ENCODE assay signal across 8 mouse cellular contexts in genomic region chr19:41442608-41442969, GRCm38 (mm10). TPM values are rescaled to one million over a fixed set of nuclear protein-coding genes. Genes with fewer than 3 reads are reported as not detected.
DNase-seq lines count a peak whose midpoint lies in the region; ATAC-seq and TF ChIP-seq lines count a peak whose summit lies in the region.

No protein-coding gene starts in this region.

- 15% methylated on average over 6 of the region's 6 CpGs for WGBS in embryonic facial prominence, embryonic 10.5 days
- 14% methylated on average over 6 of the region's 6 CpGs for WGBS in heart, embryonic 12.5 days
- 25% methylated on average over 6 of the region's 6 CpGs for WGBS in kidney, embryonic 14.5 days
- 14% methylated on average over 6 of the region's 6 CpGs for WGBS in lung, postnatal 0 days
- 20% methylated on average over 6 of the region's 6 CpGs for WGBS in olfactory bulb, adult 2 months

- peaks cover 22% of the 10 kb centered on the region for H3K4me1 ChIP-seq in embryonic facial prominence, embryonic 10.5 days
- H3K4me1 ChIP-seq in heart, embryonic 12.5 days (replicated peaks), result peaks cover 5% of the 10 kb centered on the region; the same call in 1 of the 2 replicates
- H3K4me1 ChIP-seq in kidney, embryonic 14.5 days (ENCODE audit: control insufficient read depth, insufficient read depth, low read length), result peaks cover 4% of the 10 kb centered on the region; the same call in 1 of the 2 replicates
- peaks cover 7% of the 10 kb centered on the region; the same call in 1 of the 2 replicates for H3K4me1 ChIP-seq in lung, postnatal 0 days (ENCODE audit: insufficient read depth, low read depth, low read length)
- peaks cover 3% of the 10 kb centered on the region for H3K4me1 ChIP-seq in olfactory bulb, adult 2 months (ENCODE audit: control insufficient read depth, insufficient read depth, low read length)

- peak; percentile 86 for TF ChIP-seq CTCF in lung, postnatal 0 days (IDR thresholded peaks at IDR 0.05)
- TF ChIP-seq CTCF in olfactory bulb, adult 2 months (IDR thresholded peaks at IDR 0.05; ENCODE audit: insufficient read depth, low read depth, low read length), result peak; percentile 56; the same call in 1 of the 2 replicates

- H3K4me3 ChIP-seq in embryonic facial prominence, embryonic 10.5 days, result no peak overlapping the region
- peak overlapping the region; percentile 34 for H3K4me3 ChIP-seq in heart, embryonic 12.5 days
- H3K4me3 ChIP-seq in kidney, embryonic 14.5 days (ENCODE audit: low read length), result peak overlapping the region; percentile 24; the same call in 1 of the 2 replicates
- H3K4me3 ChIP-seq in lung, postnatal 0 days (ENCODE audit: low read depth, low read length), result peak overlapping the region; percentile 34
- H3K4me3 ChIP-seq in olfactory bulb, adult 2 months (ENCODE audit: insufficient read depth, low read depth, low read length), result no peak overlapping the region

- ATAC-seq in CD4-positive, CD25-positive, alpha-beta regulatory T cell, adult 4 months, result peak; percentile 74
- ATAC-seq in heart, embryonic 12.5 days (ENCODE audit: insufficient number of reproducible peaks, low FRiP score), result no peak
- ATAC-seq in kidney, embryonic 14.5 days (ENCODE audit: low FRiP score, low TSS enrichment), result no peak
- peak; percentile 26 for ATAC-seq in lung, postnatal 0 days

- H3K4me2 ChIP-seq in heart, embryonic 12.5 days, result peak overlapping the region; percentile 78
- peak overlapping the region; percentile 33 for H3K4me2 ChIP-seq in kidney, embryonic 14.5 days (replicated peaks; ENCODE audit: low read depth, low read length)
- peak overlapping the region; percentile 53 for H3K4me2 ChIP-seq in lung, postnatal 0 days (replicated peaks; ENCODE audit: low read depth, low read length)

- no peaks in the 10 kb centered on the region for H3K9me3 ChIP-seq in embryonic facial prominence, embryonic 10.5 days
- no peaks in the 10 kb centered on the region for H3K9me3 ChIP-seq in heart, embryonic 12.5 days (replicated peaks)
- no peaks in the 10 kb centered on the region for H3K9me3 ChIP-seq in kidney, embryonic 14.5 days (ENCODE audit: control insufficient read depth, low read length)
- H3K9me3 ChIP-seq in lung, postnatal 0 days (ENCODE audit: low read length), result no peaks in the 10 kb centered on the region

- H3K36me3 ChIP-seq in embryonic facial prominence, embryonic 10.5 days (replicated peaks), result no peaks in the 10 kb centered on the region
- no peaks in the 10 kb centered on the region for H3K36me3 ChIP-seq in heart, embryonic 12.5 days
- H3K36me3 ChIP-seq in kidney, embryonic 14.5 days (ENCODE audit: control insufficient read depth, insufficient read depth, low read length), result no peaks in the 10 kb centered on the region
- no peaks in the 10 kb centered on the region for H3K36me3 ChIP-seq in lung, postnatal 0 days (ENCODE audit: insufficient read depth, low read length)

- H3K27ac ChIP-seq in embryonic facial prominence, embryonic 10.5 days (replicated peaks), result no peak overlapping the region
- no peak overlapping the region for H3K27ac ChIP-seq in heart, embryonic 12.5 days (ENCODE audit: poor library complexity, severe bottlenecking)
- no peak overlapping the region for H3K27ac ChIP-seq in kidney, embryonic 14.5 days (ENCODE audit: low read depth, low read length)
- H3K27ac ChIP-seq in lung, postnatal 0 days (ENCODE audit: low read length), result no peak overlapping the region
- no peak overlapping the region for H3K27ac ChIP-seq in olfactory bulb, adult 2 months (ENCODE audit: insufficient read depth, low read depth, low read length)

- peaks cover 36% of the 10 kb centered on the region for H3K27me3 ChIP-seq in embryonic facial prominence, embryonic 10.5 days (replicated peaks; ENCODE audit: low read depth, poor library complexity, severe bottlenecking)
- H3K27me3 ChIP-seq in heart, embryonic 12.5 days (replicated peaks), result peaks cover 20% of the 10 kb centered on the region
- peaks cover 7% of the 10 kb centered on the region; the same call in 1 of the 2 replicates for H3K27me3 ChIP-seq in kidney, embryonic 14.5 days (ENCODE audit: control insufficient read depth, insufficient read depth, low read length)
- H3K27me3 ChIP-seq in lung, postnatal 0 days (replicated peaks; ENCODE audit: insufficient read depth, low read length), result no peaks in the 10 kb centered on the region

- H3K9ac ChIP-seq in heart, embryonic 12.5 days, result peak overlapping the region; percentile 7; the same call in 1 of the 2 replicates
- H3K9ac ChIP-seq in kidney, embryonic 14.5 days (ENCODE audit: low read depth, low read length), result no peak overlapping the region
- no peak overlapping the region for H3K9ac ChIP-seq in lung, postnatal 0 days (replicated peaks; ENCODE audit: low read depth)

- TF ChIP-seq EP300 in lung, postnatal 0 days (IDR thresholded peaks at IDR 0.05), result no peak

- no peak for TF ChIP-seq POLR2A in olfactory bulb, adult 2 months (IDR thresholded peaks at IDR 0.05; ENCODE audit: insufficient read depth, low read depth, low read length)

- DNase-seq in ZHBTc4 (ENCODE audit: low read depth, low spot score), result peak; percentile 85
- DNase-seq in embryonic facial prominence, embryonic 10.5 days (ENCODE audit: low spot score), result peak; percentile 77
- peak; percentile 64 for DNase-seq in lung, postnatal 0 days (ENCODE audit: low spot score)
- peak; percentile 68 for DNase-seq in urinary bladder, postnatal 14 days (ENCODE audit: low spot score)

RNA-seq across cellular contexts. Expression of gene Lcor, which starts 39.8 kb away (rescaled TPM):
- polyA plus RNA-seq in CD4-positive, CD25-positive, alpha-beta regulatory T cell, adult 4 months (2017; shearing (Covaris generic)), result 10 to 100 TPM; 17.1 to 17.6 TPM
- 13.5 and 14.6 TPM in 2 replicates for polyA plus RNA-seq in embryonic facial prominence, embryonic 10.5 days (2016; fragmentation: Nextera tagmentation; extraction: Ambion mirVana)
- 14.0 and 16.0 TPM in 2 replicates for polyA plus RNA-seq in heart, embryonic 12.5 days (2016; fragmentation: Nextera tagmentation; extraction: Ambion mirVana)
- 18.0 and 19.7 TPM in 2 replicates for polyA plus RNA-seq in kidney, embryonic 14.5 days (2014; fragmentation: Nextera tagmentation; extraction: Ambion mirVana)
- polyA plus RNA-seq in lung, postnatal 0 days (2015; fragmentation: Nextera tagmentation; extraction: Ambion mirVana), result 10.8 and 13.3 TPM in 2 replicates
- polyA plus RNA-seq in olfactory bulb, adult 2 months (2012; ENCODE audit: insufficient read depth, insufficient read length, low replicate concordance, missing spikeins), result not detected in 2 replicates

RNA-seq across cellular contexts. Expression of gene Pik3ap1, which starts 57.7 kb away (rescaled TPM):
- polyA plus RNA-seq in CD4-positive, CD25-positive, alpha-beta regulatory T cell, adult 4 months (2017; shearing (Covaris generic)), result 1 to 10 TPM; 2.5 to 2.8 TPM
- polyA plus RNA-seq in embryonic facial prominence, embryonic 10.5 days (2016; fragmentation: Nextera tagmentation; extraction: Ambion mirVana), result 2.5 and 3.0 TPM in 2 replicates
- polyA plus RNA-seq in heart, embryonic 12.5 days (2016; fragmentation: Nextera tagmentation; extraction: Ambion mirVana), result 1.3 and 1.4 TPM in 2 replicates
- 0.77 and 1.6 TPM in 2 replicates for polyA plus RNA-seq in kidney, embryonic 14.5 days (2014; fragmentation: Nextera tagmentation; extraction: Ambion mirVana)
- 8.6 and 9.0 TPM in 2 replicates for polyA plus RNA-seq in lung, postnatal 0 days (2015; fragmentation: Nextera tagmentation; extraction: Ambion mirVana)
- not detected in 2 replicates for polyA plus RNA-seq in olfactory bulb, adult 2 months (2012; ENCODE audit: insufficient read depth, insufficient read length, low replicate concordance, missing spikeins)

Comparison
In these comparisons a context has a peak if more than half of its experiments do, and no peak if none do; other contexts are left out.
1. ATAC-seq: peak in CD4-positive, CD25-positive, alpha-beta regulatory T cell, adult 4 months (single experiment) and lung, postnatal 0 days (single experiment); none in heart, embryonic 12.5 days (single experiment) and kidney, embryonic 14.5 days (single experiment).
2. H3K4me3 ChIP-seq: peak in heart, embryonic 12.5 days (single experiment), kidney, embryonic 14.5 days (single experiment) and lung, postnatal 0 days (single experiment); none in embryonic facial prominence, embryonic 10.5 days (single experiment) and olfactory bulb, adult 2 months (single experiment).
3. Peak in every context shown above with its lines, with median percentiles within 50 percentile points of each other: DNase-seq and H3K4me2 ChIP-seq.